Mouse (Mus musculus): ENCODE results near the gene Ggt5. TPM values are rescaled to one million over a fixed set of nuclear protein-coding genes. Genes with fewer than 3 reads are reported as not detected.
"Not testable (repeated sequence)": the region's sequence is repeated elsewhere in the genome, so short reads cannot be mapped to it uniquely, and the experiment has no call there.

Gene Ggt5
- 1 to 10 TPM; 3.3 to 3.8 TPM for total RNA-seq (2021)

GRCm38 (mm10) chr10:75589129-75589528 lies at the start of gene Ggt5:
TSS of gene Ggt5 (plus strand) at chr10:75589340.
- DNase-seq (ENCODE audit: extremely low spot score in 1 of 2, low spot score in 1 of 2): no peak

DNA sequence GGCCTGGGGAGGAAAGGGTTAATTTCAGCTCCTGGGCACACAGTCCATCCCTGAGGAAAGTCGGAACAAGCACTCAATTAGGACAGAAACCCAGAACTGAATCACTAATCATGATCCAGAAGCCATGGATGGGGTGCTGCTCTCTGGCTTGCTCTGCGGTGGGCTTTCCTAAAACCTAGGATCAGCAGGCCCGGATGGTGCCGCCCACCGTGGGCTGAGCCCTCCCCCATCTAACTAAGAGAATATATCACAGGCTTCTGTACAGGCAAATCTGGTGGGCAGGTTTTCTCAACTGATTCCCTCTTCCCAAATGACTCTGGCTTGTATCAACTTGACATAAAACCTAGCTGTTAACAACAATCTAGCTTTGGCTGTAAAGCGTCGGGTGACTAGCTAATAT lies 41.2 kb upstream of the Ggt5 start:
- DNase-seq (ENCODE audit: extremely low spot score in 1 of 2, low spot score in 1 of 2): no peak

DNA sequence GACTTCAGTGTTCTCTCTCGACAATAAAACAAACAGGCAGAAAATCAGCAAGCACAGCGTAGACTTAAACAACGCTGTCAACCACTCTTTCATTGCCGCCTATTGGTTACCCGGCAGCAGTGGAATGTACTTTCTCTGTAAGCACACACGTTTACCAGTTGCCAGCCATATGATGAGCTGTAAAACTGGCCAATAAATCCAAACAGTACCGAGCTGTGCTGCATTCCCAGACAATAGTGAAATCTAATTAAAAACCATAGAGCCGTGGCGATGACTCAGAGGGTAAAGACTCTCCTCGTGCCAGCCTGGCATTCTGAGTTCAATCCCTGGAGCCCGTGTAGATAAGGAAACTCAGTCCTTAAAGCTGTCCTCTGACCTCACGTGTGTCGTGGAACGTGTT lies 40.7 kb upstream of the Ggt5 start:
- no peak for DNase-seq (ENCODE audit: extremely low spot score in 1 of 2, low spot score in 1 of 2)

- no peak for DNase-seq (ENCODE audit: extremely low spot score in 1 of 2, low spot score in 1 of 2)
Measured at GRCm38 (mm10) chr10:75549886-75550285, 39.3 kb upstream of the Ggt5 start.

DNA sequence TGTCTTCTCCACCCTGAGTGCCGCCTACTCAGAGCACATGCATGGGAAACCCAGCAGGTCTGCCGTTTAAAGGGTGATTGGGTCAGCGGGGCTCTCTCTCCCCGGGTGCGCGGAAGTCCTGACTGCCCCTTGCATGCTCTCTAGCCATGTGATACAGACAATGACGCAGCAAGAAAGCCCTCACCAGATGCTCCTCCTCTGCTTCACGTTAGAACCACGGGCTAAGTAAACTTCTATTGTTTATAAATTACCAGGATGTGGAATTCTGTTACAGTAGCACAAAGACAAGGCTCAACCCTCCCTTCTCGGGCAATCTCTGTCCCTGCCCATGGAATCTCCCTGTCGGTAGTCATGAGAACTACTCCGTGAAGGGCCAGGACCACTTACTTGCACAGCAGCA lies 38.0 kb upstream of the Ggt5 start:
- no peak for DNase-seq (ENCODE audit: extremely low spot score in 1 of 2, low spot score in 1 of 2)

GRCm38 (mm10) chr10:75552106-75552505 lies 37.0 kb upstream of the Ggt5 start:
- no peak for DNase-seq (ENCODE audit: extremely low spot score in 1 of 2, low spot score in 1 of 2)

DNA sequence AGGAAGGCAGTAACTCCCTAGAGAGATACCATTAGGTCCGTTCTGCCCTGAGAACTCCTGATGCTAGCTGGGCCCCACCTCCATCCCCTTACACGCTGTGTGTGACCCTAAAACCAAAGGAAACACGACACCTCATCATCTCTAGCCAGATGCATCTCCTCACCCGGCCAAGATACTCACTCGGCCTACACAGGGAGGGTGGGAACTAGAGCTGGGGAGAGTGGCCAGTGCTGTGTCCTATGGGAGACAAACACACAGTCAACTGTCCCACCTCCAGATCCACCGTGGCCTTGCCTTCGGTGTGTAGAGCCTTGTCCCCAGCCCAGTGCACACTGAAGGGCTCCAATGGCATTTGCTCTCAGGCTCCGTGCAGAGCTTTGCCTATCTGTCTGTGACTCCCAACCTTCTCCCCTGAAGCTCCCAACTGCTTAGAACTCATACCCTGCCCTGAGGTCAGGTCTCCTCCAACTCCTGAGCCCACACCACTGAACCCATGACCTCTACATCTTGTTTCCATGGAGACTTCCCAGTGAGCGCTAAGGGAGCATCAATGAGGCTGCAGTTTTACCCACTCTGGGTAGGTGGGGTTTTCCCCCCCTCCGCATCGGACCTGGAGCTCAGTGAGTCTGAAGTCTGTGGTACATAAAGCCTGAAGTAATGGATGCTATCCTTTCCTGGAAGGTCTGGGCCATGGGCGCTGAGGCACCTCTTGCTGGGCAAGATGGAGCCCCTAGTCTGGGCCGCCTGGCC lies 36.3 kb upstream of the Ggt5 start:
- DNase-seq (ENCODE audit: extremely low spot score in 1 of 2, low spot score in 1 of 2): no peak

DNA sequence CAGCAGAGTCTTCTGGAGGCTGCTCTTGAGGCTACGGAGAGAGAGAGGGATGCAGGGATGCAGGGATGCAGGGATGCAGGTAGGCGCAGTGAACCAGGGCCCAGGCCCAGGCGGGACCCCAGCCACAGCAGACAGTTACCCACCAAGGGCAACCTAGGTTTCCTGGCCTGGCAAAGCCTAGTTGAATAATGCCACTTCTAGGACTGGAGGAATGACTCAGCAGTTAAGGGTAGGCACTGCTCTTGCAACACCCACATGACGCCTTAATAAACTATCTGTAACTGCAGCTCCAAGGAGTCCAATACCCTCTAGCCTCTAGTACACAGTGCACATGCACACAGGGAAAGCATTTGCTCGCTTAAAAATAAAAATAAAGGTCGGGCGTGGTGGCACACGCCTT lies 35.0 kb upstream of the Ggt5 start:
- DNase-seq (ENCODE audit: extremely low spot score in 1 of 2, low spot score in 1 of 2): no peak

DNA sequence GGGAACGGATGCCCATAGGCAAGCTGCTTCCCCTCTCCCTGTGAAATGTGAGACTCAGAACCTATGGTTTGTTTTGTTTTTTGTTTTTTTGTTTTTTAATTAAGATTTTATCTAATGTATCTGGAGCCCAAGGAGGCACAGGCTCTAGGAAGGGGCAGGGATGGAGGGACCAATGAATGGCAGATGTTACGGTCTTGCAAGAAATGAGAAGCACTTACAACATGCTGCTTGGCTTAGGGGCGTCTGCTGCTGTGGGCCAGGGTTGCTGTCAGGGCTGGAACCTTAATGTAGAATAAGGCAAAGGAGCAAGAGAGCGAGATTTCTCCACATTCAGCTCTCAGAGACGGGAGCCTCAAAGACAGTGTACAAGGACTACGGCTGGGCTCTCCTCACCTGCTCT lies 33.6 kb upstream of the Ggt5 start:
- DNase-seq (ENCODE audit: extremely low spot score in 1 of 2, low spot score in 1 of 2): no peak

DNA sequence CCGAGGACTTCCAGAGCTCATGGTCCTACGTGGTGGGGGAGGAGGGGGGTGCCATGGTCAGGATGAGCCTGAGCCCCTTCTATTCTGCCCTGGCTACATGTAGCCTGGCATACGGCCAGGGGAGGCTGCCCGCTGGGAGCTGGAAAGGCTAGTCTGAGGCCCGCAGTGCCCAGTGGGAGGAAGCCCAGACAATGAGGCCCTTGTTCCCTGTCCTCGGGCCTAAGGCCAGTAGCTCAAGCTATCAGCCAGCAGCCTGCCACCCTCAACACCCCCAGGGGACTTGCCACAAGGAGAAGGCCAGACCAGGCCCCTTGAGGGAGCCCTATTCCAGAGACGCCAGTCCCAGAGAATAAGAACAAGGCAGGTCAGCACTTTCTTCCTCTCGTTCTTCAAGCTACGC lies 33.1 kb upstream of the Ggt5 start:
- DNase-seq (ENCODE audit: extremely low spot score in 1 of 2, low spot score in 1 of 2): peak; percentile 42 to 58

DNA sequence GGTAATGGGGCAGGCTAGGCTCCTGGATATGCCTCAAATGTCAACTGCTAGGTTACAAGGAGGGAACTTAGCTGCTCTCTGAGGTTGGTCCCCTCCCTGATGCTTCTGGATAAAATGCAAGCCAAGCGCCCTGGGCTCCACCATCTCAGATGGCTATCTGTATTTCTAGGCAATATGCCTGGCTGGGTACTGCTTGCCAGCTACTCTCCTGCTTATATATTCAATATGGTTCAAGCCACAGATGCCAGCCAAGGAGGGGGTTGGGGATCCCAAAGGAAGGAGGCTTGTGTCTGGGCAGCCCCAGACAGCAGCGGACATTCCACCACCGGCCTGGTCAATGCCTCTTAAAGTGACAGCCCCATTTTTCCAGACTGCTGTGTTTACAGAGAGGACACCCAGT lies 30.6 kb upstream of the Ggt5 start:
- DNase-seq (ENCODE audit: extremely low spot score in 1 of 2, low spot score in 1 of 2): no peak

DNA sequence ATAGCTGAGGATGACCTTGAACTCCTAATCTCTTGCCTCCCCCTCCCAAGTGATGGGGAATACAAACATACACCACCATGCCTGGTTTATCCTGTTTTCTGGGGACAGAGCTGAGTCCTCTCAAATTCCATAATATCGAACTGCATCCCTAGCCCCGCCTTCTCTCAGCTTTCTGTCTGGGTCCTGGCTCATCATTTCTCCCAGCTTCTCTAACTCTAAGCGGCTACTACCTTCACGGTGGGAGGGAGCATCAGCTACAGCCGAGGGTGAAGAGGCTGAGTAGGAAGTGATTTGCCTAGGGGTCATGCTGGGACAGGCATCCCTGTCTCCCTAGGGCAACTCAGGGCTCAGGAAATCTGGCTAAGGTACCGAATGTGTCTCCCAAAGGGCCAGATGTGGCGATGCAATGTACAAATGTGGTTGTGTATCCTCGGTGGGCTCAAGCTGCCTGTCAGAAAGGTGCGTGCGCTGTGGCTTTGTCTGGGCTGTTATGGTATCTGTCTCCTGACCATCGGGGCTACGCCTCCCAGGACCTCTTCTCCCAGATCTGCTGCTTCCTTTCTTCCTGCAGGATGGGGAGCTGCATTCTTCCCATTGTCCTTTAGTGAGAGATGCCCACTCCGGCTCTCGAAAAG lies 30.0 kb upstream of the Ggt5 start:
- no peak for DNase-seq (ENCODE audit: extremely low spot score in 1 of 2, low spot score in 1 of 2)

- peak; percentile 25 to 30 for DNase-seq (ENCODE audit: extremely low spot score in 1 of 2, low spot score in 1 of 2)
Measured at GRCm38 (mm10) chr10:75559676-75560548, 29.2 kb upstream of the Ggt5 start, which contains the start of gene Lrrc75b. TSS of gene Lrrc75b (minus strand) at chr10:75560330.

- no peak for DNase-seq (ENCODE audit: extremely low spot score in 1 of 2, low spot score in 1 of 2)
Measured at GRCm38 (mm10) chr10:75560549-75560899, 28.6 kb upstream of the Ggt5 start.

GRCm38 (mm10) chr10:75561071-75561654 lies 28.0 kb upstream of the Ggt5 start, which contains the start of gene Ggt1:
TSS of gene Ggt1 (plus strand) at chr10:75561604.
- no peak for DNase-seq (ENCODE audit: extremely low spot score in 1 of 2, low spot score in 1 of 2)

DNA sequence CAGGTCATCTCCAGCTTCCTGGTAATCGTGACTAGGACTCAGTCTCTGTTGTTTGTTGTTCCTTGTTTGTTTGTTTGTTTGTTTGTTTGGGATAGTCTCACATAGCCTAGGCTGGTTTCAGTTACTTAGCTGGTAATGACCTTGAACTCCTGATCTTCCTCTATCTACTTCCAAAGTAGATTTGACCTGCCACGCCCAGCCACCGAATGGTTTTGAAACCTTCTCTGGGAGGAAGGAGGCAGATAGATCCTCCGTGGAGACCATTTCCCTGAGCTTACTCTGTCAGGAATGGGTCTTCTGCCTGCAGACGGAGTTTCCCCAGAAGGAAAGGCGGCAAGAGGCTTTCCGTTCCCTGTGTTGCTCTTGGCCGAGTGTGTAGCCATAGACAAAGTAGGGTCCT lies 26.5 kb upstream of the Ggt5 start:
- DNase-seq (ENCODE audit: extremely low spot score in 1 of 2, low spot score in 1 of 2): no peak

GRCm38 (mm10) chr10:75564687-75565265 lies 24.4 kb upstream of the Ggt5 start:
- no peak for DNase-seq (ENCODE audit: extremely low spot score in 1 of 2, low spot score in 1 of 2)

DNA sequence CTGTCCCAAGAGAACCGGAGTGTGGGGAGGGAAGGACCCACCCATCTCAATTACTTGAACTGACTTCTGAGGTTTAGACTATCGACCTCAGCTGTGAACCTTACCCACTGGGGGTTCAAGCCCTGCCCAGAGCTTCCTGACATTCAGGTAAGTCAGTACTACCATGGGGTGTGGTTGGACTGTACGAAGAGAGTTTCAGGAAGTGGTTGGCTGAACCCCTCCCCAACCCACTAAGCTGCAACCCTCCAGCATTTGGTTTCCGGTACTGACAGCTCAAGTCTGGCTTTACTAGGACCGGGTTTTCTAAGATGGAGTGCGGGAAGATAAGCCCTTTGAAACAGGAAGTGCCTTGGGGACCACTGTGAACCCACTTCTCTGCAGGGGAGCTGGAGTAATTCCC lies 23.7 kb upstream of the Ggt5 start:
- no peak for DNase-seq (ENCODE audit: extremely low spot score in 1 of 2, low spot score in 1 of 2)

DNA sequence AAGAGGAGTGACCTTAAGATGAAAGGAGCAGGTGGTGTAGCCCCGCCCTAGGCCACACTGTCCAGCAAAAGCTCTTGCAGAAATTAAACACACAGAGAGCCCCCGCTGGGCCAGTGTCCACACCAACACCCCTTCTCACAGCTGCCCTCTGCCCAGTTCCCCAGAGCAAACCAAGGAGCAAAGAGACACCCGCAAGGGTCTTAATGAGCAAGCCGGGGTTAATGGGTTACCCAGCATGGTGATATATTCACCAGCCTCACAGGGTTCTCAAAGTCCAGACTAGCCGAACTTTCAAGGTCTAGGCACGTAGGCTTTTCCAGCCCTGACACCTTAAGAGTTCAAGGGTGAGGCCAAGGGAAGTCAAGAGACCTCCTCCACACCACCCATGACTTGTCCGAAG lies 23.2 kb upstream of the Ggt5 start:
- no peak for DNase-seq (ENCODE audit: extremely low spot score in 1 of 2, low spot score in 1 of 2)

DNA sequence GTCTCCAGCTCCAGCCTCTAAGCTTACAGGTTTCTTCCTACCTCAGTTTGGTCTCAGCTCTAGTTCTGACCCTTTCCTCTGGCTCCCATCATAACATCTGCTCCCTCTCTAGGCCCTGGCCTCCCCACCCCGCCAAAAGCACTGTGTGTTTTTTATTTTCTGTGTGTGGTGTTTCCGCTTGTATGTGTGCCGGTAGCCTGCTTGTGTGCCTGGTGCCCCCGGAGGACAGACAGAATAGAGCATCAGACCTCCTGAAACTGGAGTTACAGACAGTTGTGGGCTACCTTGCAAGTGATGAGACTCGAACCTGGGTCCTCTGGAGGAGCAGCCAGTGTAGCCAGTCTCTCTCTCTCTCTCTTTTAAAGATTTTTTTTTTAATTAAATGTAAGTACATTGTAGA lies 22.8 kb upstream of the Ggt5 start:
- no peak for DNase-seq (ENCODE audit: extremely low spot score in 1 of 2, low spot score in 1 of 2)

DNA sequence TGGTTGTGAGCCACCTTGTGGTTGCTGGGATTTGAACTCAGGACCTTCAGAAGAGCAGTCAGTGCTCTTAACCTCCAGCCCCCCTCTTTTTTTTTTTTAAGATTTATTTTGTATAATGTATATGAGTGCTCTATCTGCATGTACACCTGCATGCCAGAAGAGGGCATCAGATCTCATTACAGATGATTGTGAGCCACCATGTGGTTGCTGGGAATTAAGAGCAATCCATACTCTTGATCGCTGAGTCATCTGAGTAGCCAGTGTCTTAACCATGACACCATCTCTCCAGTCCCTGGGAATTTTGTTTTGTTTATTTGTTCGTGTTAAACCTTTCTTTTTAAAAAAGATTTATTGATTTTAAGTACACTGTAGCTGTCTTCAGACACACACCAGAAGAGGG lies 22.4 kb upstream of the Ggt5 start:
- not testable (repeated sequence) for DNase-seq (ENCODE audit: extremely low spot score in 1 of 2, low spot score in 1 of 2)
